Mouse (Mus musculus) bone marrow, adult 2 months (tissue): ENCODE results near the gene Mdm1. TPM values are rescaled to one million over a fixed set of nuclear protein-coding genes. Genes with fewer than 3 reads are reported as not detected.
"Not testable (repeated sequence)": the region's sequence is repeated elsewhere in the genome, so short reads cannot be mapped to it uniquely, and the experiment has no call there.

Experiments
- H3K27ac ChIP-seq: fragments of 200-500 bp; 2 replicates; pipeline ENCODE4 v1.5.1; 2012; ENCODE audit warnings: low read depth, mild to moderate bottlenecking, control low read depth, inconsistent platforms, low read length; ENCODE audit not compliant: control insufficient read depth, poor library complexity, insufficient read depth
- H3K4me1 ChIP-seq: fragments of 200-500 bp; 2 replicates; pipeline ENCODE4 v1.6.1; 2011; ENCODE audit warnings: low read length; ENCODE audit not compliant: control insufficient read depth, insufficient read depth
- H3K4me3 ChIP-seq: fragments of 200-500 bp; replicated peaks from 2 replicates; pipeline ENCODE3; 2011; ENCODE audit warnings: mild to moderate bottlenecking, low read depth, low read length, control low read depth; ENCODE audit not compliant: control insufficient read depth
- CTCF ChIP-seq: fragments of 200-500 bp; IDR thresholded peaks from 2 replicates; pipeline ENCODE4 v1.5.1; 2011; ENCODE audit warnings: low read length, control low read depth; ENCODE audit not compliant: control insufficient read depth, insufficient read depth
- POLR2A ChIP-seq: fragments of 200-500 bp; IDR thresholded peaks from 2 replicates; pipeline ENCODE4 v1.6.1; 2011; ENCODE audit warnings: low read depth, mild to moderate bottlenecking, control low read depth, low read length, borderline replicate concordance; ENCODE audit not compliant: control insufficient read depth
- WGBS: fragments of 180-500 bp; shearing (Covaris S2); methylation state at CpG from one replicate; pipeline ENCODE4 v1.1.7; 2018; 5-methylcytosine and 5-hydroxymethylcytosine counted together
- polyA plus RNA-seq: library from polyadenylated mRNA; stranded (reverse); fragments of >200 nt; gene quantifications from 2 replicates; pipeline ENCODE4 v1.2.4, GENCODE M21; 2011; ENCODE audit warnings: low replicate concordance; ENCODE audit not compliant: missing spikeins, insufficient read depth, insufficient read length

Gene Mdm1
- polyA plus RNA-seq, 1 experiment, result 17.4 TPM

DNA sequence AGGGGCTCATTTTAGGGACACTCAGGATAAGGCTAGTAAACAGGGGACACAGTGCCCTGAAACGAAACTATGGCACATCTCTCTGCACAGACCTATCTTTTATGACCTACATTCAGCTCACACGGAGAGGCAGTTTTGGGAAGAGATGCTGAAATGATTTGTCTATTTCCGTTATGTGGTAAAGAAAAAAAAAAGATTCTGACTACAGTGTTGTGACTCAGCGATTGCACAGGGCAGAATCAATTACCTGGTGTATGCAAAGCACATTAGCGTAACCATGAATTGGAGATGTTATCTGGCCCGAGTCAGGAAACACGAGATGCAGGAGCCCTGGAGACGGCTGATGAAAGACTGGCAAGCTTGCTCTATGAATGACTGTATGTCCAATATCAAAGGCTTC lies 30.8 kb downstream of the Mdm1 start:
- H3K4me1 ChIP-seq, result peaks cover under 1% of the 10 kb centered on the region; the same call in 1 of the 2 replicates
- no peak overlapping the region for H3K4me3 ChIP-seq
- TF ChIP-seq CTCF (no peak), POLR2A (no peak)
- WGBS, result 4% methylated on average over 8 of the region's 8 CpGs
- H3K27ac ChIP-seq, result no peak overlapping the region

DNA sequence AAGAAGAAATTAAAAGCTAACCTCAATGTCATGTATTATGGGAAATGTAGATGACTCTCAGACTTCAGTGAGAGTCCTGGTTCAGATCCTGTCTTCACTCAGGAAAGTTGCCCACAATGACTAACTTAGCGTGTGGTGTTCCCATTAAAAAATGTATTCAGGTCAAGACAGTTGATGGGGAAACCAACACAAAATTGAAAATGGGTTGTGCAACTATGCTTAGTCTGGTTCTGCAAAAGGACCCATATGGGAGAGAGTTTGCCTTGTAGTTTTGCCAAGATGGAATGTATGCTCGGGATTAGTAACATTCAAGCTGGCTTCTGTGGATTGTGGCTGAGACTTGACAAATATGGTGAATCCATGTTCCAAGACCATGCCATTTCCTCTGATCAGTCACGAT lies 31.3 kb downstream of the Mdm1 start:
- TF ChIP-seq POLR2A (no peak), CTCF (no peak)
- H3K4me3 ChIP-seq, result no peak overlapping the region
- H3K4me1 ChIP-seq, result no peaks in the 10 kb centered on the region
- H3K27ac ChIP-seq, result no peak overlapping the region
- whole genome bisulfite sequencing, result 67% methylated on average over 3 of the region's 3 CpGs

DNA sequence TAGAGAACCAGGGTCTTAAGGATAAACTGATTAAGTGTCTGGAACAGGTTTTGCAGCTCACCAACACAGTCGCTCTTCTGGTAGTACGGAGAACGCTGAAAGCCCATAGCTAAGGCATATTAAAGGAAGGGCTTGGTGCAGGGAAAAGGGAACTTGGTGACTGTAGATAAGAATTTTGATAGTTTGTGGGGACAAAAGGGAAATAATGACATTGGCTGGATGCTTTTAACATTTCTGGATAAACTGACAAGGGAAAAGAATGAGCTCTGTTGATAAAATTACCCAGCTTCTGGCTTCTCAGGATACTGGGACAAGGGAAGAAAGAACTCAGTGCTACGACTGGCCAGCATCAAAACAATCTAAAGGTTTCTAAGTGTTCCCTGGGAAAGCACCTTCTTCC lies 33.9 kb downstream of the Mdm1 start:
- H3K4me3 ChIP-seq, H3K4me1 ChIP-seq, H3K27ac ChIP-seq: not testable (repeated sequence)
- 21% methylated on average over 4 of the region's 4 CpGs for WGBS

DNA sequence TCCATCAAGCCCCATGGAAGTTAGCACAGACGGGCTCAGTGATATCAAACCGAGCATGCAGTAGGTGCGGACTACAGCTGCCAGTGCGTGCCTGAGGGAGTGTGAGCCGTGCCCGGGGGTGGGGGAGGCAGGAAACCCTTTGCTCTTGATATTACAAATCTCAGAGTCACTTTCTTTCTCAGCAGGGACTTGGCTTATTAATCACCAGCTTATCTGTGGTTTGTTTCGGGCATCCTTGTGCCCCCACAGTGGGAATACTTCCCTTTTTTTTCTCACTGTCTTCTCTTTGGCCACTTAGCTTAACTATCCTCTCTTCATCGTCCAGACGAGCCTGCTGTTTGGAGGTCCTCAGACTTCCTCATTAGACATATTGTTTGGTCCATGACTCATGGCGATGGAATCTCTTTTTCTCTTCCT lies 37.1 kb downstream of the Mdm1 start:
- H3K4me1 ChIP-seq, result no peaks in the 10 kb centered on the region
- no peak overlapping the region for H3K27ac ChIP-seq
- H3K4me3 ChIP-seq, result no peak overlapping the region
- WGBS, result 2% methylated on average over 10 of the region's 10 CpGs
- TF ChIP-seq POLR2A (no peak), CTCF (no peak)

DNA sequence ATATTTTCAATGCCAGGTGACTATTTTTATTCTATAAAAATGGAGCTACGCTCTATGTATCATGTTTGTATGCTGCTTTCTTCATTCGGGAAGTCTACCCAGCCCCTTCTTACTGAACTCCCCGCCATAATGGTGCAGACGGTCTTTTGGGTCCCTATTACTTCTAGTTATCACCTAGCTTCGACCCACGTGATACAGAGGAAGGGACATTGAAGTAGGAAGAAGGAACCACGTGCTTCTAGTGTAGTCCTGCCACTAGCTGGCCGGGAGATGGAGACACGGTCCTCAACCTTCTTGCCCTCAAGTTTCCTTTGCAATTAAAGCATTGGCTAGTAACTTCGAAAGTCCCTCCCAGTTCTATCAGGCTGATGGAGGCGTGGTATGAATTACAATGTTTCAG lies 37.7 kb downstream of the Mdm1 start:
- Histone ChIP-seq H3K4me1 (no peaks in the 10 kb centered on the region), H3K27ac (no peak overlapping the region), H3K4me3 (no peak overlapping the region)
- TF ChIP-seq CTCF (no peak), POLR2A (no peak)
- WGBS, result 77% methylated on average over 11 of the region's 11 CpGs

DNA sequence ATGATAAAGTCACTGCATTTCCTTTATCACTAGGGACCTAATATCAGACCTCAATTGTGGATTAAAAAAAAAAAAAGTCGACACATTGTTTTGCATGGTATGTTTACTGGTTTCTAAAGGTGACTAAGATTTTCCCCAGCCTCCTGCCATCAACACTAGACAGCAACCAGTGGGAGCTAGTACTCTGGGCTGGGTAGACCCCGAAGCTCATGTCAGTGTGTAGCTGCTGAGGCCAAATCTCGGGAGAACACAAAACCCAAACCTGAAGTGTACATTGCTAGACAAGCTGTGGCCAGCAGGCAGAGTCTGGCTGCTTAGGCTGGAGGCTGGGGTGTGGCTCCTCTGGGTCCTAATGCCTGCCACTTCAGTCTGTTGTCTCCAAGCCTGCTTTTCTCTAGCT lies 53.5 kb downstream of the Mdm1 start:
- not testable (repeated sequence) for H3K4me3 ChIP-seq, H3K4me1 ChIP-seq, H3K27ac ChIP-seq
- WGBS, result 9% methylated on average over 3 of the region's 3 CpGs

DNA sequence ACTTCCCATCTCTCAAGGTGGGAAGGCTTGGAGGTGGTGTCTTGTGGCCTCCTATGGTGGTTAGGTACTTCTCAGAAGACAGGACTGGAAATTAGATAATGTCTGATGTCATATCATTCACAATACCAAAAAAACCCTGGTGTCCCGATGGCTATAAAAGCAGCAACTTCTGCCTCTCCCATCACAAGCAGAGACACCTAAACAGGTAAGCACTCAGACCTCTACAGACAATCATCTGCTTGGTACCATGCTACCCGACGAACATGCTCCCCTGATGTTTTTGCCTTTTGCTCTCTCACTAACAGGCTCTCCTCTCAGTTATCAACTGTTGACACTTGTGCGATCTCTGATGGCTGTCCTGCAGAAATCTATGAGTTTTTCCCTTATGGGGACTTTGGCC lies 63.0 kb downstream of the Mdm1 start, which contains the start of gene Il22:
Gene Il22, plus strand, starts transcription at position 301 of the 400 bp plus-strand sequence.
- WGBS, result 91% methylated on average over 4 of the region's 4 CpGs
- TF ChIP-seq POLR2A (no peak), CTCF (no peak)
- no peaks in the 10 kb centered on the region for H3K4me1 ChIP-seq
- H3K4me3 ChIP-seq, result no peak within 1 kb of the TSS
- no peak within 1 kb of the TSS for H3K27ac ChIP-seq

DNA sequence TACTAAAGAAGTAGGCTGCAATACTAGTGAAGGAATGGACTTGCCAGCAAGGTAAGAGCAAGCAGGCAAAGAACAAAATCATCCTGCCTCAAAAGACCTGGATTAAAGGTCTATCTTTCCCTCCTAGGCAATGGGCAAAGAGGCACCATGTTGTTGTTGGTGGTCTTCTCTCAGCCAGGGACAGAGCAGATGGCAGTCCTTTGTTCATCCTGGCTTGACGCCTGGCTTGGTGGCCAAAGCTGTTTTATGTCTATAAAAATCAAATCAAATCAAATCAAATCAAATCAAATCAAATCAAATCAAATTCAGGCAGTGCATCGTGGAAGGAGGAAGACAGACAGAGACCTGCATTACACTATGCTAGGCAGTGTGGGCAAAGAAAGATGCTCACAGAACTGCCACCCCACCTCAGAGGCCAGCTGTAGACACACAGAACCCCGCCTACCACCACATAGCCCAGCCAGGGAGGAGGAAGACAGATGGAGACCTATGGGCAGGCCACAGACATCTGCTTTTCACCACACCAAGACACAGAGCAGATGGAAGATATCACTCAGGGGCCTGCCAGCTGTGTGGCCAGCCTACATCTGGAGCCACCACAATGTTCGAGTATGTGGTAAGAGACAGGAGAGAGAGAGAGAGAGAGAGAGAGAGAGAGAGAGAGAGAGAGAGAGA lies 74.2 kb downstream of the Mdm1 start:
- not testable (repeated sequence) for H3K27ac ChIP-seq, H3K4me1 ChIP-seq, H3K4me3 ChIP-seq
- WGBS, result 67% methylated on average over 2 of the region's 4 CpGs

Other genes starting within 250 kb of the Mdm1 start
- gene Il22, start 63.1 kb downstream of the Mdm1 start, polyA plus RNA-seq, result not detected in 2 replicates
- gene Gm32717, start 99.0 kb downstream of the Mdm1 start, polyA plus RNA-seq, result not detected in 2 replicates
- not detected in 2 replicates for gene Gm32802, start 116.9 kb downstream of the Mdm1 start, polyA plus RNA-seq
- not detected in 2 replicates for gene Iltifb, start 153.2 kb downstream of the Mdm1 start, polyA plus RNA-seq
- not detected in 2 replicates for gene Gm9040, start 185.2 kb downstream of the Mdm1 start, polyA plus RNA-seq
- not detected in 2 replicates for gene Gm9044, start 190.6 kb downstream of the Mdm1 start, polyA plus RNA-seq
- not detected in 2 replicates for gene Gm9045, start 196.0 kb downstream of the Mdm1 start, polyA plus RNA-seq
- not detected in 2 replicates for gene Gm9046, start 201.4 kb downstream of the Mdm1 start, polyA plus RNA-seq
- not detected in 2 replicates for gene Gm9048, start 206.9 kb downstream of the Mdm1 start, polyA plus RNA-seq
- not detected in 2 replicates for gene Gm9049, start 212.3 kb downstream of the Mdm1 start, polyA plus RNA-seq